Mouse (Mus musculus) kidney, embryonic 15.5 days (tissue): ENCODE measurements around the gene Hist1h4n. TPM values are rescaled to one million over a fixed set of nuclear protein-coding genes. Genes with fewer than 3 reads are reported as not detected.
"Not testable (repeated sequence)": the region's sequence is repeated elsewhere in the genome, so short reads cannot be mapped to it uniquely, and the experiment has no call there.

Experiments used
- ATAC-seq: fragments of 200-750 bp; cut with Nextera tagmentation; replicated peaks from 2 replicates; pipeline ENCODE4 v1.8.0; 2017; ENCODE audit warnings: moderate TSS enrichment; ENCODE audit not compliant: low FRiP score
- H3K27ac ChIP-seq: fragments of 300-500 bp; sonication (generic); 2 replicates; pipeline ENCODE4 v1.5.1; 2015; ENCODE audit warnings: mild to moderate bottlenecking, inconsistent platforms
- H3K27me3 ChIP-seq: fragments of 300-500 bp; sonication (generic); 2 replicates; pipeline ENCODE4 v1.6.1; 2015; ENCODE audit warnings: inconsistent platforms
- H3K36me3 ChIP-seq: fragments of 300-500 bp; sonication (generic); 2 replicates; pipeline ENCODE4 v1.6.1; 2015; ENCODE audit warnings: inconsistent platforms
- H3K4me1 ChIP-seq: fragments of 300-500 bp; sonication (generic); 2 replicates; pipeline ENCODE4 v1.6.1; 2015; ENCODE audit warnings: inconsistent platforms
- H3K4me2 ChIP-seq: fragments of 300-500 bp; sonication (generic); 2 replicates; pipeline ENCODE4 v1.6.1; 2015; ENCODE audit warnings: moderate library complexity, mild to moderate bottlenecking, inconsistent platforms
- H3K4me3 ChIP-seq: fragments of 300-500 bp; sonication (generic); replicated peaks from 2 replicates; pipeline ENCODE4 v1.5.1; 2015; ENCODE audit warnings: mild to moderate bottlenecking, inconsistent platforms
- H3K9ac ChIP-seq: fragments of 300-500 bp; sonication (generic); 2 replicates; pipeline ENCODE4 v1.6.1; 2015; ENCODE audit warnings: mild to moderate bottlenecking, inconsistent platforms
- H3K9me3 ChIP-seq: fragments of 300-500 bp; sonication (generic); replicated peaks from 2 replicates; pipeline ENCODE4 v1.6.1; 2016; ENCODE audit warnings: inconsistent platforms
- WGBS: fragments of 180-500 bp; shearing (Covaris S2); methylation state at CpG from one replicate; pipeline ENCODE4 v1.1.7; 2015; ENCODE audit warnings: mixed read lengths; 5-methylcytosine and 5-hydroxymethylcytosine counted together
- polyA plus RNA-seq: library from polyadenylated mRNA; unstranded; fragments of >200 nt; fragmentation: Nextera tagmentation; extraction: Ambion mirVana; gene quantifications from 2 replicates; pipeline ENCODE4 v1.2.1, GENCODE M21; 2015

Hist1h4n gene
- polyA plus RNA-seq, 1 experiment from 2014 or later = 18.2 TPM

- H3K4me2 ChIP-seq = peak overlapping the region; percentile 25; the same call in 1 of the 2 replicates
- WGBS = 88% methylated on average over 10 of the region's 10 CpGs
- ATAC-seq = no peak
- H3K27ac ChIP-seq = no peak overlapping the region
- no peaks in the 10 kb centered on the region for H3K4me1 ChIP-seq
- H3K9ac ChIP-seq = no peak overlapping the region
- H3K27me3 ChIP-seq = no peaks in the 10 kb centered on the region
- H3K4me3 ChIP-seq = no peak overlapping the region
- H3K9me3 ChIP-seq = no peaks in the 10 kb centered on the region
- no peaks in the 10 kb centered on the region; the same call in 1 of the 2 replicates for H3K36me3 ChIP-seq
Measured at GRCm38 (mm10) chr13:21830344-21830743, 1.7 kb downstream of the Hist1h4n start.

GRCm38 (mm10) chr13:21828511-21828910 is 3.5 kb downstream of the Hist1h4n start:
- Histone ChIP-seq H3K4me1 (no peaks in the 10 kb centered on the region), H3K27me3 (no peaks in the 10 kb centered on the region), H3K36me3 (no peaks in the 10 kb centered on the region; the same call in 1 of the 2 replicates), H3K9me3 (no peaks in the 10 kb centered on the region), H3K27ac (no peak overlapping the region), H3K4me3 (no peak overlapping the region), H3K4me2 (no peak overlapping the region), H3K9ac (no peak overlapping the region)
- 92% methylated on average over 3 of the region's 3 CpGs for WGBS
- no peak for ATAC-seq

- H3K27ac ChIP-seq, H3K9me3 ChIP-seq, ATAC-seq, H3K4me2 ChIP-seq, H3K4me1 ChIP-seq, H3K9ac ChIP-seq, H3K27me3 ChIP-seq, H3K4me3 ChIP-seq, H3K36me3 ChIP-seq: not testable (repeated sequence)
- WGBS = 80% methylated on average over 7 of the region's 16 CpGs
Measured at GRCm38 (mm10) chr13:21820082-21820890, 11.7 kb downstream of the Hist1h4n start.

GRCm38 (mm10) chr13:21812092-21812491 is 19.9 kb downstream of the Hist1h4n start:
- Histone ChIP-seq H3K4me3 (peak overlapping the region; percentile 25; the same call in 1 of the 2 replicates), H3K4me2 (peak overlapping the region; percentile 50), H3K27ac (peak overlapping the region; percentile 75)
- under 1% methylated on average over 14 of the region's 14 CpGs for WGBS
- ATAC-seq = peak; percentile 47
- H3K4me1 ChIP-seq, H3K36me3 ChIP-seq, H3K9me3 ChIP-seq, H3K9ac ChIP-seq, H3K27me3 ChIP-seq: not testable (repeated sequence)

- peak; percentile 41 for ATAC-seq
- WGBS = no CpG with 5 or more reads among the region's 24 CpGs
- Histone ChIP-seq H3K4me3 (peak within 1 kb of the TSS; percentile 25; the same call in 1 of the 2 replicates), H3K27ac (peak within 1 kb of the TSS; percentile 75), H3K4me2 (peak within 1 kb of the TSS; percentile 50)
- H3K4me1 ChIP-seq, H3K9ac ChIP-seq, H3K36me3 ChIP-seq, H3K27me3 ChIP-seq, H3K9me3 ChIP-seq: not testable (repeated sequence)
Measured at GRCm38 (mm10) chr13:21811539-21811938, 20.5 kb downstream of the Hist1h4n start, which contains the start of gene Hist1h4m. TSS of gene Hist1h4m (plus strand) at chr13:21811746.

- H3K4me1 ChIP-seq, H3K9ac ChIP-seq, H3K36me3 ChIP-seq, H3K9me3 ChIP-seq, H3K27me3 ChIP-seq, H3K4me3 ChIP-seq, H3K4me2 ChIP-seq, H3K27ac ChIP-seq: not testable (repeated sequence)
- ATAC-seq = peak; percentile 34
- no CpG with 5 or more reads among the region's 8 CpGs for WGBS
Measured at GRCm38 (mm10) chr13:21811074-21811473, 20.9 kb downstream of the Hist1h4n start.

GRCm38 (mm10) chr13:21810073-21810472 is 21.9 kb downstream of the Hist1h4n start, which contains the start of the genes Hist1h2bq and Hist1h2ao:
TSS of gene Hist1h2bq (minus strand) at chr13:21810197.
TSS of gene Hist1h2ao (plus strand) at chr13:21810465.
- peak; percentile 98 for ATAC-seq
- not testable (repeated sequence) for H3K27ac ChIP-seq, H3K4me2 ChIP-seq, H3K9ac ChIP-seq, H3K27me3 ChIP-seq, H3K4me3 ChIP-seq, H3K9me3 ChIP-seq, H3K36me3 ChIP-seq, H3K4me1 ChIP-seq
- WGBS = no CpG with 5 or more reads among the region's 23 CpGs

GRCm38 (mm10) chr13:21803058-21803457 is 28.9 kb downstream of the Hist1h4n start:
- not testable (repeated sequence) for H3K36me3 ChIP-seq, H3K4me3 ChIP-seq, H3K27ac ChIP-seq, H3K4me1 ChIP-seq, H3K9ac ChIP-seq, H3K27me3 ChIP-seq, H3K9me3 ChIP-seq, H3K4me2 ChIP-seq
- no CpG with 5 or more reads among the region's 4 CpGs for WGBS
- peak; percentile 77 for ATAC-seq

- not testable (repeated sequence) for H3K4me2 ChIP-seq, H3K27ac ChIP-seq, H3K27me3 ChIP-seq, ATAC-seq, H3K36me3 ChIP-seq, H3K9ac ChIP-seq, H3K9me3 ChIP-seq, H3K4me3 ChIP-seq, H3K4me1 ChIP-seq
Measured at GRCm38 (mm10) chr13:21797163-21797562, 34.8 kb downstream of the Hist1h4n start.

GRCm38 (mm10) chr13:21795584-21795983 is 36.4 kb downstream of the Hist1h4n start:
- Histone ChIP-seq H3K9ac (no peak overlapping the region), H3K4me1 (peaks cover 5% of the 10 kb centered on the region; the same call in 1 of the 2 replicates), H3K27ac (no peak overlapping the region), H3K4me3 (no peak overlapping the region), H3K27me3 (no peaks in the 10 kb centered on the region), H3K36me3 (no peaks in the 10 kb centered on the region), H3K4me2 (no peak overlapping the region), H3K9me3 (no peaks in the 10 kb centered on the region)
- ATAC-seq = no peak
- WGBS = 89% methylated on average over 7 of the region's 7 CpGs

GRCm38 (mm10) chr13:21790601-21791283 is 41.3 kb downstream of the Hist1h4n start:
- ATAC-seq = no peak
- Histone ChIP-seq H3K36me3 (no peaks in the 10 kb centered on the region), H3K27me3 (no peaks in the 10 kb centered on the region), H3K4me3 (peak overlapping the region; percentile 27), H3K9me3 (no peaks in the 10 kb centered on the region), H3K9ac (peak overlapping the region; percentile 49; the same call in 1 of the 2 replicates), H3K27ac (peak overlapping the region; percentile 48; the same call in 1 of the 2 replicates), H3K4me1 (peaks cover 20% of the 10 kb centered on the region), H3K4me2 (peak overlapping the region; percentile 54)
- WGBS = 7% methylated on average over 18 of the region's 18 CpGs

- H3K27me3 ChIP-seq = no peaks in the 10 kb centered on the region
- no peaks in the 10 kb centered on the region for H3K36me3 ChIP-seq
- H3K9ac ChIP-seq = no peak overlapping the region
- H3K27ac ChIP-seq = peak overlapping the region; percentile 45; the same call in 1 of the 2 replicates
- H3K4me2 ChIP-seq = no peak overlapping the region
- 47% methylated on average over 6 of the region's 6 CpGs for WGBS
- H3K4me3 ChIP-seq = no peak overlapping the region
- peaks cover 24% of the 10 kb centered on the region for H3K4me1 ChIP-seq
- no peak for ATAC-seq
- H3K9me3 ChIP-seq = no peaks in the 10 kb centered on the region
Measured at GRCm38 (mm10) chr13:21789925-21790324, 42.1 kb downstream of the Hist1h4n start.
